Mouse (Mus musculus) neural tube, embryonic 14.5 days (tissue): ENCODE data around the gene Smim5. TPM values are rescaled to one million over a fixed set of nuclear protein-coding genes. Genes with fewer than 3 reads are reported as not detected.

Experiments used
- ATAC-seq: fragments of 200-750 bp; cut with Nextera tagmentation; 2 replicates; pipeline ENCODE4 v1.8.0; 2017; ENCODE audit warnings: low read depth, mild to moderate bottlenecking, moderate TSS enrichment, moderate library complexity
- H3K27ac ChIP-seq: fragments of 300-500 bp; sonication (generic); 2 replicates; pipeline ENCODE4 v1.5.1; 2014; ENCODE audit warnings: low read depth, mild to moderate bottlenecking, control low read depth, low read length, moderate library complexity, mixed read lengths
- H3K27me3 ChIP-seq: fragments of 300-500 bp; sonication (generic); 2 replicates; pipeline ENCODE4 v1.6.1; 2014; ENCODE audit warnings: low read length; ENCODE audit not compliant: control insufficient read depth, insufficient read depth
- H3K36me3 ChIP-seq: fragments of 300-500 bp; sonication (generic); 2 replicates; pipeline ENCODE4 v1.6.1; 2014; ENCODE audit warnings: low read length, mixed read lengths; ENCODE audit not compliant: control insufficient read depth, insufficient read depth
- H3K4me1 ChIP-seq: fragments of 300-500 bp; sonication (generic); 2 replicates; pipeline ENCODE4 v1.6.1; 2014; ENCODE audit warnings: low read length; ENCODE audit not compliant: control insufficient read depth, insufficient read depth
- H3K4me2 ChIP-seq: fragments of 300-500 bp; sonication (generic); 2 replicates; pipeline ENCODE4 v1.6.1; 2014; ENCODE audit warnings: mild to moderate bottlenecking, low read depth, low read length, control low read depth
- H3K4me3 ChIP-seq: fragments of 300-500 bp; sonication (generic); 2 replicates; pipeline ENCODE4 v1.5.1; 2014; ENCODE audit warnings: low read depth, low read length, control low read depth, mixed read lengths
- H3K9ac ChIP-seq: fragments of 300-500 bp; sonication (generic); replicated peaks from 2 replicates; pipeline ENCODE4 v1.6.1; 2014; ENCODE audit warnings: low read depth, mild to moderate bottlenecking, control low read depth, low read length, mixed read lengths
- H3K9me3 ChIP-seq: fragments of 300-500 bp; sonication (generic); 2 replicates; pipeline ENCODE4 v1.6.1; 2016; ENCODE audit warnings: low read length; ENCODE audit not compliant: control insufficient read depth
- WGBS: fragments of 180-500 bp; shearing (Covaris S2); extraction: QIAGEN DNeasy Blood & Tissue Kit; methylation state at CpG from one replicate; pipeline ENCODE4 v1.1.7; 2014; 5-methylcytosine and 5-hydroxymethylcytosine counted together
- polyA plus RNA-seq: library from polyadenylated mRNA; unstranded; fragments of >200 nt; fragmentation: Nextera tagmentation; extraction: Ambion mirVana; gene quantifications from 2 replicates; pipeline ENCODE4 v1.2.1, GENCODE M21; 2014

Gene Smim5
- polyA plus RNA-seq, 1 experiment from 2014 or later: 1.8 TPM

DNA sequence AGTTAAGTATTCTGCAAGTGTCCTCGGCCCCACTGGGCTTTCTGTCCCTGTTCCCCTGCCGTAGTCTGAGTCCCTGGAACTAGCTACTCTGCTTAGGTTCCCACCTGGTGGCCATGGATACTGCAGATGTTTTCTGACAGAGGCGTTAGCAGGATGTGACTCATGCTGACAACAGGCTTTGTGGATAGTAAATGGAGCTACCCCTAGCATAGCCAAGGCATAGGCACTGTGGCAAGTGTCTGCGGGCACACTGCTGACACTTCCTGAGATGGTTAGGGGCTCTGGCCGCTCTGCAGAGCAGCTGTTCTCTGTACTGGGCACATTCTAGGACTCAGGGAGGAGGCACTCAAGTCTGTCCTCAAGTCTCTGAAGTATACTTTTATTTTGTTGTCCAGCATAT is 54.9 kb downstream of the Smim5 start:
- WGBS: 80% methylated on average over 5 of the region's 5 CpGs
- H3K4me1 ChIP-seq: 0 out of 2 replicates have a peak, but pooled peaks cover 3% of the 10 kb centered on the region
- no peaks in the 10 kb centered on the region for H3K9me3 ChIP-seq
- peak overlapping the region; percentile 39 for H3K27ac ChIP-seq
- H3K4me2 ChIP-seq: no peak overlapping the region
- no peak overlapping the region for H3K9ac ChIP-seq
- H3K36me3 ChIP-seq: peaks cover 27% of the 10 kb centered on the region
- no peak overlapping the region for H3K4me3 ChIP-seq
- H3K27me3 ChIP-seq: no peaks in the 10 kb centered on the region
- no peak for ATAC-seq

- Histone ChIP-seq H3K4me1 (0 out of 2 replicates have a peak, but pooled peaks cover 3% of the 10 kb centered on the region), H3K4me2 (no peak overlapping the region), H3K9me3 (no peaks in the 10 kb centered on the region), H3K27ac (peak overlapping the region; percentile 39), H3K4me3 (no peak overlapping the region), H3K9ac (no peak overlapping the region), H3K36me3 (peaks cover 31% of the 10 kb centered on the region), H3K27me3 (no peaks in the 10 kb centered on the region)
- no peak for ATAC-seq
- 44% methylated on average over 10 of the region's 10 CpGs for WGBS
Observed at GRCm38 (mm10) chr11:115955195-115955858, 55.6 kb downstream of the Smim5 start.

Other genes with a start within 250 kb of the Smim5 start
- 115 and 126 TPM in 2 replicates for gene Grb2, start 191.4 kb upstream of the Smim5 start, polyA plus RNA-seq
- gene Tmem94, start 134.5 kb upstream of the Smim5 start, polyA plus RNA-seq: 17.0 and 21.7 TPM in 2 replicates
- gene Caskin2, start 86.3 kb upstream of the Smim5 start, polyA plus RNA-seq: 9.5 and 13.1 TPM in 2 replicates
- gene Tsen54, start 85.2 kb upstream of the Smim5 start, polyA plus RNA-seq: 16.8 and 17.0 TPM in 2 replicates
- 0.50 and 0.80 TPM in 2 replicates for gene Llgl2, start 75.9 kb upstream of the Smim5 start, polyA plus RNA-seq
- gene Myo15b, start 41.6 kb upstream of the Smim5 start, polyA plus RNA-seq: 0.28 and 0.35 TPM in 2 replicates
- gene Smim6, start 12.1 kb downstream of the Smim5 start, polyA plus RNA-seq: 0.43 and 0.64 TPM in 2 replicates
- gene Sap30bp, start 33.3 kb downstream of the Smim5 start, polyA plus RNA-seq: 40.1 and 45.5 TPM in 2 replicates
- gene Recql5, start 33.5 kb downstream of the Smim5 start, polyA plus RNA-seq: 15.3 and 19.9 TPM in 2 replicates
- gene Itgb4, start 74.7 kb downstream of the Smim5 start, polyA plus RNA-seq: 1.6 and 2.3 TPM in 2 replicates
- gene Galk1, start 112.8 kb downstream of the Smim5 start, polyA plus RNA-seq: 45.0 and 53.6 TPM in 2 replicates
- 1,887 and 2,049 TPM in 2 replicates for gene H3f3b, start 128.0 kb downstream of the Smim5 start, polyA plus RNA-seq
- gene Unk, start 130.4 kb downstream of the Smim5 start, polyA plus RNA-seq: 29.1 and 29.5 TPM in 2 replicates
- 0.88 and 0.98 TPM in 2 replicates for gene Unc13d, start 178.0 kb downstream of the Smim5 start, polyA plus RNA-seq
- gene Wbp2, start 187.0 kb downstream of the Smim5 start, polyA plus RNA-seq: 161 and 177 TPM in 2 replicates
- 3.5 and 4.0 TPM in 2 replicates for gene Trim47, start 227.2 kb downstream of the Smim5 start, polyA plus RNA-seq
- gene Trim65, start 231.2 kb downstream of the Smim5 start, polyA plus RNA-seq: 3.1 TPM in 2 replicates
- gene Mrpl38, start 238.9 kb downstream of the Smim5 start, polyA plus RNA-seq: 81.5 and 91.0 TPM in 2 replicates